Mouse (Mus musculus) central nervous system, embryonic 18 days (tissue): Measurements from ENCODE around the gene Eapp. TPM values are rescaled to one million over a fixed set of nuclear protein-coding genes. Genes with fewer than 3 reads are reported as not detected.

ENCODE experiments used
- polyA plus RNA-seq: library from polyadenylated mRNA; depleted of rRNA; stranded (reverse); fragments of >200 nt; gene quantifications from 2 replicates; pipeline ENCODE4 v1.2.3, GENCODE M21; 2012; rRNA removed

The Eapp gene
- polyA plus RNA-seq = 29.8 and 30.3 TPM in 2 replicates

GRCm38 (mm10) chr12:54695511-54696241 lies at the start of gene Eapp:
Eapp (minus strand) TSS chr12:54695897.

GRCm38 (mm10) chr12:54656396-54657171 lies 39.1 kb downstream of the Eapp start, which contains the start of gene Sptssa:
Sptssa (minus strand) TSS chr12:54656573.

Other genes starting within 250 kb of the Eapp start
- 95.7 and 109 TPM in 2 replicates for gene Sptssa, start 39.3 kb downstream of the Eapp start, polyA plus RNA-seq
- 80.8 and 88.9 TPM in 2 replicates for gene Snx6, start 99.8 kb upstream of the Eapp start, polyA plus RNA-seq
- gene Cfl2, start 167.0 kb upstream of the Eapp start, polyA plus RNA-seq = 73.4 and 78.8 TPM in 2 replicates